ENCODE assay signal across 8 mouse cellular contexts in genomic region chr4:129440340-129441063, GRCm38 (mm10). TPM values are rescaled to one million over a fixed set of nuclear protein-coding genes. Genes with fewer than 3 reads are reported as not detected.
DNase-seq lines count a peak whose midpoint lies in the region; ATAC-seq and TF ChIP-seq lines count a peak whose summit lies in the region.

Zbtb8b (minus strand) TSS chr4:129440853.

- H3K4me2 ChIP-seq in heart, postnatal 0 days (ENCODE audit: low read depth, low read length): peak within 1 kb of the TSS; percentile 56
- H3K4me2 ChIP-seq in liver, embryonic 13.5 days: peak within 1 kb of the TSS; percentile 45
- peak within 1 kb of the TSS; percentile 83 for H3K4me2 ChIP-seq in neural tube, embryonic 15.5 days

- TF ChIP-seq EP300 in heart, postnatal 0 days (IDR thresholded peaks at IDR 0.05; ENCODE audit: low read depth): no peak

- H3K4me3 ChIP-seq in heart, postnatal 0 days (ENCODE audit: low read depth, low read length): peak within 1 kb of the TSS; percentile 35
- H3K4me3 ChIP-seq in liver, embryonic 13.5 days (replicated peaks): peak within 1 kb of the TSS; percentile 35
- H3K4me3 ChIP-seq in neural tube, embryonic 15.5 days (replicated peaks): peak within 1 kb of the TSS; percentile 70

- peaks cover 7% of the 10 kb centered on the region; the same call in 1 of the 2 replicates for H3K4me1 ChIP-seq in heart, postnatal 0 days (ENCODE audit: control insufficient read depth, insufficient read depth)
- peaks cover 14% of the 10 kb centered on the region for H3K4me1 ChIP-seq in liver, embryonic 13.5 days (replicated peaks)
- H3K4me1 ChIP-seq in neural tube, embryonic 15.5 days: peaks cover 19% of the 10 kb centered on the region; the same call in 1 of the 2 replicates

- peaks cover 25% of the 10 kb centered on the region for H3K27me3 ChIP-seq in heart, postnatal 0 days (ENCODE audit: control insufficient read depth, insufficient read depth, low read length)
- peaks cover 70% of the 10 kb centered on the region for H3K27me3 ChIP-seq in liver, embryonic 13.5 days
- H3K27me3 ChIP-seq in neural tube, embryonic 15.5 days (replicated peaks): peaks cover 33% of the 10 kb centered on the region

- WGBS in heart, postnatal 0 days: 15% methylated on average over 33 of the region's 33 CpGs
- 8% methylated on average over 33 of the region's 33 CpGs for WGBS in liver, embryonic 13.5 days (ENCODE audit: insufficient replicate concordance)
- WGBS in neural tube, embryonic 15.5 days: 2% methylated on average over 33 of the region's 33 CpGs

- no peak for TF ChIP-seq CTCF in heart, postnatal 0 days (IDR thresholded peaks at IDR 0.05; ENCODE audit: low read depth)

- H3K9me3 ChIP-seq in heart, postnatal 0 days (replicated peaks; ENCODE audit: control insufficient read depth, low read length): no peaks in the 10 kb centered on the region
- no peaks in the 10 kb centered on the region for H3K9me3 ChIP-seq in liver, embryonic 13.5 days (replicated peaks)
- H3K9me3 ChIP-seq in neural tube, embryonic 15.5 days (replicated peaks): no peaks in the 10 kb centered on the region

- ATAC-seq in cerebellum, adult (ENCODE audit: insufficient number of reproducible peaks, low FRiP score, low TSS enrichment): peak; percentile 93
- no peak for ATAC-seq in heart, postnatal 0 days (ENCODE audit: insufficient read depth, low read depth)
- 0 out of 2 replicates have a peak, but pooled peaks have one; percentile 41 for ATAC-seq in liver, embryonic 13.5 days (ENCODE audit: low read depth)
- ATAC-seq in neural tube, embryonic 15.5 days (ENCODE audit: low FRiP score): peak; percentile 100

- H3K36me3 ChIP-seq in heart, postnatal 0 days (replicated peaks; ENCODE audit: control insufficient read depth, insufficient read depth, low read length): no peaks in the 10 kb centered on the region
- H3K36me3 ChIP-seq in liver, embryonic 13.5 days: no peaks in the 10 kb centered on the region
- H3K36me3 ChIP-seq in neural tube, embryonic 15.5 days: no peaks in the 10 kb centered on the region

- peak; percentile 78 for DNase-seq in embryo, embryonic 10 days (ENCODE audit: low spot score)
- no peak for DNase-seq in heart, postnatal 0 days (ENCODE audit: low spot score)
- peak; percentile 78 for DNase-seq in layer of hippocampus, adult 11-12 months (ENCODE audit: low spot score)
- DNase-seq in liver, embryonic 13.5 days: no peak
- peak; percentile 26 for DNase-seq in urinary bladder, postnatal 10 days (ENCODE audit: low spot score)
- no peak for DNase-seq in gastrocnemius, postnatal 25 days

- H3K27ac ChIP-seq in heart, postnatal 0 days (ENCODE audit: low read depth): no peak within 1 kb of the TSS
- no peak within 1 kb of the TSS for H3K27ac ChIP-seq in liver, embryonic 13.5 days
- no peak within 1 kb of the TSS for H3K27ac ChIP-seq in neural tube, embryonic 15.5 days (replicated peaks)

- H3K9ac ChIP-seq in heart, postnatal 0 days (replicated peaks; ENCODE audit: low read depth, low read length): no peak within 1 kb of the TSS; the same call in 1 of the 2 replicates
- no peak within 1 kb of the TSS; the same call in 1 of the 2 replicates for H3K9ac ChIP-seq in liver, embryonic 13.5 days
- H3K9ac ChIP-seq in neural tube, embryonic 15.5 days (replicated peaks): peak within 1 kb of the TSS; percentile 69

RNA-seq across cellular contexts. Expression of gene Zbtb8b, which starts in this region (rescaled TPM):
- total RNA-seq in heart, postnatal 0 days (2014; rRNA removed; ENCODE audit: low replicate concordance): 1.9 and 3.6 TPM in 2 replicates
- 1.1 and 1.6 TPM in 2 replicates for polyA plus RNA-seq in heart, postnatal 0 days (2015; fragmentation: Nextera tagmentation; extraction: Ambion mirVana)
- polyA plus RNA-seq in liver, embryonic 13.5 days (2015; fragmentation: Nextera tagmentation; extraction: Ambion mirVana): 0.96 and 1.6 TPM in 2 replicates
- 14.2 and 15.8 TPM in 2 replicates for polyA plus RNA-seq in neural tube, embryonic 15.5 days (2015; fragmentation: Nextera tagmentation; extraction: Ambion mirVana)
- total RNA-seq in gastrocnemius, postnatal 25 days (2021): not detected

Comparison
In these comparisons a context has a peak if more than half of its experiments do, and no peak if none do; other contexts are left out.
1. DNase-seq: peak in embryo, embryonic 10 days (single experiment), layer of hippocampus, adult 11-12 months (single experiment) and urinary bladder, postnatal 10 days (single experiment); none in heart, postnatal 0 days (single experiment), liver, embryonic 13.5 days (single experiment) and gastrocnemius, postnatal 25 days (single experiment).
2. Peak in every context shown above with its lines, with median percentiles within 50 percentile points of each other: H3K4me2 ChIP-seq and H3K4me3 ChIP-seq.